Mouse (Mus musculus): ENCODE measurements around the gene Rapgef5. TPM values are rescaled to one million over a fixed set of nuclear protein-coding genes. Genes with fewer than 3 reads are reported as not detected.

The Rapgef5 gene
- polyA plus RNA-seq, 1 experiment from 2014 or later: 2.1 TPM

DNA sequence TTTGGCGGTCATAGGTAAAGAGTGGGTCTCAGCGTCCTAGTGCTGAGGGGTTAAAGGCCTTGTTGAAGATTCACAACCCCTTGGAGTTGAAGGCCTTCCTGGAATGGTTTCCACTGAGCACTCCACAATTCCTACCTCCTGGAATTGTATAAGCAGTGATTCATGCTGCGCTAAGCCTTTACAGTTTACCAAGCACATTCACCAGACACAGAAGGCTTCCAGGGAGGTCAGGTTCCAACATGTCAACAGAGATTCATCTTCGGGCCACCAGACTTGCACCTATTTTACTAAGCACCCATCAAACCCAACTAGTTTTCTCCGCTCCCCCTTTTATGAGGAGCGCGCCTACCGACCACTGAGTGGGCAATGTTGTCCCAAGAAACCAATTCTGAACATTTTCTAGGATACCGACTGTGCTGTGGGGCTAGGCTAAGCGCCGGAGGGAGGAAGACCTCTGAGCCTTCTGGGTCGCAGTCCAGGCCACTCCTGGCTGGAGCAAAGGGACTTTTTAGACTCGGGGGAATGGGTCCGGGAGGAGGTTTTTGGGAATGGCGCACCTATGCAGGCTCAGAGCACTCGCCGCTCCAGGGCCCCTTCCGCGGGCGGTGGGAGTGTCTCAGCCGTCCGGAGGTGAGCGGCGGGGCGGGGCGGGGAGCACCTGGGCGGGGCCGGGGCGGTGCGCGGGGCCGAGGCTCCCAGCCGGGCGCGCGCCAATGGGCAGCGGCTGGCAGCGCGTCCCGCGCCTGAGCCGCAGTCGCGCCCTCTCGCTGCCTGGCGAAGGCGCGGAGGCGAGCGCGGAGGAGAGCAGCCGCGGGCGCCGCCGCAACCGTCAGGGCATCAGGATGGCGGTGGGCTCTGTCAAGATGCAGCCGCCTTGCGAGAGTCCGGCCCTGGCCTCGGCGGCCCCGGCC, 17.2 kb downstream of the Rapgef5 start:
- CTCF ChIA-PET: no interaction called here
- TF ChIP-seq CTCF (IDR thresholded peaks at IDR 0.05): no peak
- POLR2A ChIA-PET: no interaction called here
- peaks cover 23% of the 10 kb centered on the region for H3K27me3 ChIP-seq
- DNase-seq (ENCODE audit: low read depth, low spot score) (no peak), ATAC-seq (peak; percentile 35)
- in situ Hi-C loops (cut with MboI; ENCODE audit: low pct_unique_long_range_greater_than_20kb): no loop called here

DNA sequence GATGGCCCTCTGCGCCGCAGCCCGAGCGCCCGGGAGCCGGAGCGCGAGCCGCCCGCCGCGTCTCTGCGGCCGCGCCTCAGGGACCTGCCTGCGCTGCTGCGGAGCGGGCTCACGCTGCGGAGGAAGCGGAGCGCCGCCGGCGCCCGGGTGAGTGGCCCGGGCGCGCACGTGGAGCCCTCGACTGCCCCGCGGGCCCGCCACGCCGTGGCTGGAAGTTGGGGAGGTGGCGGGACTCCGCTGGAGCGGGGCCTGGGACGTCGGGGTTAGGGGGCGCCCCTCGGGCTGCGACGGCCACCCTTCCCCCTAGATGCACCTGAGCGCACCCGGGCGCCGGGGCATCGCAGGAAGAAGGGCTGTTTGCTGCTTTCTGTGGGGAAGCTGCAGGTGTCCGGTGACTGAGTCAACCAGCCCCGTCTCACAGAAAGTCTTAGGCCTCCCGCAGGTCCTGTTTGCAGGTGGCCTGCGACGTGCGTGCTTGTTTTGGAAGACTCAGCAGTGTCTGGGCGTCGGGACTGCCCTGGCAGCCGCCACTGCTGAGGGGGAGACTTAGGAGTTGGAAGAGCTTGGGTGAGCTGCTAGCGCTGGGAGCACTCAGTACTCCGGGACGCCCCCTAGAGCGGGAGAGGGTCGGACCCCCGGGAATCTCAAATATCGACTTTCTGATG, 17.9 kb downstream of the Rapgef5 start:
- ATAC-seq (peak; percentile 31), DNase-seq (ENCODE audit: low read depth, low spot score) (no peak)
- CTCF ChIA-PET: interaction anchor here (1.0 kb wide), 1 partner anchor 10 kb away, joined by 6 read pairs; no protein-coding TSS in a partner anchor
- in situ Hi-C loops (cut with MboI; ENCODE audit: low pct_unique_long_range_greater_than_20kb): no loop called here
- peaks cover 23% of the 10 kb centered on the region for H3K27me3 ChIP-seq
- POLR2A ChIA-PET: no interaction called here
- no peak for TF ChIP-seq CTCF (IDR thresholded peaks at IDR 0.05)

DNA sequence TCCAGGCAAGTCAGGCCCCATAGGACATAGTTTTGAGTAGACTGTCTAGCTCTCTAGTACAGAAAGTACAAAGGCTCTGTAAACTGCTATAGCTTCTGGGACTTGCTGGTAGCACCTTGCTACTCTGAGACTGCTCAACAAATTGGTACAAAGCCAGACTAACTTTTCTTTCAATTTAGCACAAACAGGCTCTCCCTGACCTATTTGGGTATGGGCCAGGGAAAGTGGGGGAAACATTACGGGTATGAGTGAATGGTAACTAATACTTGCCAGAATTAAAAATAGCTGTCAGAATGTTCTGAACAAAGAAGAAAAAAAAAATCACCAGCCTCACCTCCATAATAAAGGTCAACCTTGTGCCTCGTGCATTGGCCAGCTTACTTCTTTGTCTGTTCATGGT, 24.1 kb downstream of the Rapgef5 start:
- DNase-seq (ENCODE audit: low read depth, low spot score) (no peak), ATAC-seq (no peak)
- peaks cover 11% of the 10 kb centered on the region for H3K27me3 ChIP-seq
- TF ChIP-seq CTCF (IDR thresholded peaks at IDR 0.05): no peak
- POLR2A ChIA-PET: no interaction called here
- in situ Hi-C loops (cut with MboI; ENCODE audit: low pct_unique_long_range_greater_than_20kb): no loop called here
- CTCF ChIA-PET: no interaction called here

DNA sequence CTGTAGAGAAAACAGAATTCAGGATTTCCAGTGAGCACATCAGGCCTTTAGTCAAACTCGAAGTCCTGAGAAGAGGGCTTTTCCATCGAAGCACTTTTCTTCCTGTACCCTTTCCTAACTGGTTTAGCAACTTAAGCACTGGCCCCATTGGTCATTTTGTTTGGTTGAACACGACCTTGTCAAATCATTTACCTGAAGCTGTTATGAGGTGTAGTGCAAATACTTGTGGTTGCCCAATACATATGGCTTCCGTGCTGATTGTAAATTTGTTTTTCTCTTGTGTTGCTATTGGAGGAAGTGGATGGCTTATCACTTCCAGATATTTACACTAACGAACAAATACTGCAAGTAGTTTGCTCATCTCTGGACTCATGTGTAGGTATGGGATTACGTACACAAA, 29.0 kb downstream of the Rapgef5 start:
- ATAC-seq (no peak), DNase-seq (ENCODE audit: low read depth, low spot score) (no peak)
- no peaks in the 10 kb centered on the region for H3K27me3 ChIP-seq
- in situ Hi-C loops (cut with MboI; ENCODE audit: low pct_unique_long_range_greater_than_20kb): no loop called here
- ChIA-PET POLR2A (no interaction called here), CTCF (no interaction called here)
- TF ChIP-seq CTCF (IDR thresholded peaks at IDR 0.05): no peak

DNA sequence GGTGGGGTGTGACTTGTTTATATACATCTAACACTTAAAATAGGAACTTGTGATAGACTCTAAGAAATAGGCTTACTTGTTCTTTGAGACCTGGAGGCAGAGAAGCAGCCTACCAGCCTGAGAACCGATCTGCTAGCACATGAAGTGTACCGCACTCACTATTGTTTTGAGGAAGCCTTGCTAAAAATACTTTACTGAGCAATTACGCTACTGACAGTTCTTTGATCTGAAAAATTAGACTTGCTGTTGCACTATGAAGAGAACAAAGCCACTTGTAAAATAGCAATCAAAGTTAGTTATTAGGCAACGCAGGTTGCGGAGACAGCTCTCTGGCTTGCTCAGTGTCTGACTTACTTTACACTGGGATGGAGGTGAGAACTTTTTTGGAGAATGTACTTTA, 37.1 kb downstream of the Rapgef5 start:
- TF ChIP-seq CTCF (IDR thresholded peaks at IDR 0.05): no peak
- ATAC-seq: no peak
- ChIA-PET CTCF (no interaction called here), POLR2A (no interaction called here)
- H3K27me3 ChIP-seq: no peaks in the 10 kb centered on the region
- in situ Hi-C loops (cut with MboI; ENCODE audit: low pct_unique_long_range_greater_than_20kb): no loop called here
- no peak for DNase-seq (ENCODE audit: low read depth, low spot score)

DNA sequence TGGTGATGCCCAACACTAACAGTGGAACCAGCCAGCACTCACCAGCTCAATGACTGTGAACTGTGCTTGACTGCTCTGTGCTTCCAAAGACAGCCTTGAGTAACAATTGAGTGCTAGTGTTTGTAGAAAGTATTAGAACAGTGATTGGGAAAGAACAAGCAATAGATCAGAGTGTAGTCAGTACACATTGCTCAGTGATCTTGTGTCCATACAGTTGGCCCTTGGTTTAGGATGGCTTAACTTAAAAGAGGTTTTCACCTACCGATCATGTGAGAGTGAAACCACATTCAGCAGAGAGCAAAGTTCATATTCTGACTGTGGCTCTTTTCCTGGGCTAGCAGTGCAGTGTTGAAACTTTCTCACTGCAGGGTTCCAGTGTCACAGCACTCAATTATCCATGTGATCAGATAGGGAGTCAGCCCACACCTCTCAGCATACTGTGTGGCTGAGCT, 38.4 kb downstream of the Rapgef5 start:
- ChIA-PET CTCF (interaction anchor here (1.2 kb wide), 1 partner anchor 15 kb away, joined by 3 read pairs; no protein-coding TSS in a partner anchor), POLR2A (no interaction called here)
- no peak for TF ChIP-seq CTCF (IDR thresholded peaks at IDR 0.05)
- ATAC-seq: no peak
- no peak for DNase-seq (ENCODE audit: low read depth, low spot score)
- H3K27me3 ChIP-seq: no peaks in the 10 kb centered on the region
- in situ Hi-C loops (cut with MboI; ENCODE audit: low pct_unique_long_range_greater_than_20kb): no loop called here

DNA sequence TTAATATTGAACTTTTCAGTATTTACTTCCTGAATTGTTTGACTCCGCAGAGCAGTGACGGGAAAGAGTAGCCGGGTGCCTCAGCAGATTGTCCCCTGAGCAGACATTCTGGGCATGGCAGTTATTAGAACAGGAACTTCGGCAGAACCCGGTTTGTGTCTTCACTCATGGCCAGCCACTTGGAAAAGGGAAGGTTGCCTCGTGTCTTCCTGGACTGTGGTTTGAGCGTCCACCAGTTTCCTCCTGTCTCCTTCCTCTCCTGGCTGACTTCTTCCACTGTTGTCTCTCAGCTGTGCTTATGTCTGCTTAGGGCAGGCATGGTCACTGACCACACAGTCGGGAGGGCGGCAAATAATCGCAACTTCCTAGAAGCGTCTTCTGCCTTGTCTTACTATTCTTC, 44.2 kb downstream of the Rapgef5 start:
- no peak for DNase-seq (ENCODE audit: low read depth, low spot score)
- TF ChIP-seq CTCF (IDR thresholded peaks at IDR 0.05): no peak
- H3K27me3 ChIP-seq: no peaks in the 10 kb centered on the region
- no peak for ATAC-seq
- ChIA-PET POLR2A (no interaction called here), CTCF (no interaction called here)
- in situ Hi-C loops (cut with MboI; ENCODE audit: low pct_unique_long_range_greater_than_20kb): no loop called here

DNA sequence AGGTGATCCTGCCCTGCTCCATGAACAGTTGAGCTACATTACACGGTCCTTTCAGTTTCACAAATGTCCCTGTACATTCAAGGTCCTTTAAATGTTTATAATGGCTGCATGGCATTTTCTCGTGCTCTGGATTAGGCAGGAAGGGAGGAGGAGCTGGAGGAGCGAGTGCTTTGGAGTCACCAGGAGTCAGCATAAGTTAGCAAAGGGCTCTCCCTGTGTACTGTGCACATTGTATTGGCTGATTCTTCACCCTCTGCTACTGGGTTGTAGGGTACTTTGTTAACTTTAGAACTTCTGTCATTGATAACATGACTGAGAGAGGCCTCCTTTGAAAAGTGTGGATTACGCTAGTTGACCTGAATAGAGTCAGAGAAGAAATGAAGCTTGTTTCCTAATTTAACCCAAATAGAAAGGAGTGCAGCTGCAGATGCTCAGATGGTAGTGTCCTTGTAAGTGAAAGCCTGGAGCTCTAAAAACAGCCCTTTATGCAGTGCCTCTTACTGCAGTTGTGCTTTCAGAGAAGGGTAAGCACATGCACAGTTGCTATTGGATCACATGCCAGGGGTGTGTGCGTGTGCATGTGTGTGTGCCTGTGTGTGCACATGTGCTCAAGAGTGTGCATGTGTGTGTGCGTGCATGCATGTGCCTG, 45.3 kb downstream of the Rapgef5 start:
- DNase-seq (ENCODE audit: low read depth, low spot score) (no peak), ATAC-seq (no peak)
- POLR2A ChIA-PET: no interaction called here
- CTCF ChIA-PET: no interaction called here
- TF ChIP-seq CTCF (IDR thresholded peaks at IDR 0.05): no peak
- in situ Hi-C loops (cut with MboI; ENCODE audit: low pct_unique_long_range_greater_than_20kb): no loop called here
- H3K27me3 ChIP-seq: no peaks in the 10 kb centered on the region

DNA sequence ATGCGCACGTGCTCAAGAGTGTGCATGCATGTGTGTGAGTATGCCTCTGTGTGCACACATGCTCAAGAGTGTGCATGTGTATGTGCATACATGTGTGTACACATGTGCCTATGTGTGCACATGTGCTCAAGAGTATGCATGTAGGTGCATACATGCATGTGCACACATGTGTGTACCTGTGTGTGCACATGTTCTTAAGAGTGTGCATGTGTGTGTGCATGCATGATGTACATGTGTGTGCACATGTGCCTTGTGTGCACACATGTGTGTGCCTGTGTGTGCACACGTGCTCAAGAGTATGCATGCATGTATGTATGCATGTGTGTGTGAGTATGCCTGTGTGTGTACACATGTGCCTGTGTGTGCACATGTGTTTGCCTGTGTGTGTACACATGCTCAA, 45.8 kb downstream of the Rapgef5 start:
- ATAC-seq: no peak
- in situ Hi-C loops (cut with MboI; ENCODE audit: low pct_unique_long_range_greater_than_20kb): no loop called here

DNA sequence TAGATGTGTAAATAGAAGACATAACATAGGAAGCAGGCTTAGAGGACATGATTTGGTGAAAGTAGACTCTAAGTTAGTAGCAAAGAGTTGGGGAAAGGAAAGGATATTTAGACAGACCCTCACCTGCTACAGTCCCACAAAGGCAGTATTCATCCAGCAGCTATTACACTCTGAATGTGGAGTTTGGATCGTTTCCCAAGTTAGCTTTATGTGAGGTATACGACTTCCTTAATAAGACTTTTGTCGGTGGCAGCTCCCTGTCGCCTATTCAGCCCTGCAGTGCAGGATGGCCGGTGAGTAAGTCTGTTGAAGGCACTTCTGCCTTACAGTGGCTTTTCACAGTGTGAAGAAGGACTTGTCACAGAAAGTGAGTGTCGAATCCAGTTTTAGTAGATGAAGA, 47.6 kb downstream of the Rapgef5 start:
- no peak for TF ChIP-seq CTCF (IDR thresholded peaks at IDR 0.05)
- ChIA-PET POLR2A (no interaction called here), CTCF (no interaction called here)
- in situ Hi-C loops (cut with MboI; ENCODE audit: low pct_unique_long_range_greater_than_20kb): no loop called here
- no peaks in the 10 kb centered on the region for H3K27me3 ChIP-seq
- no peak for DNase-seq (ENCODE audit: low read depth, low spot score)
- ATAC-seq: no peak

More for the DNA sequence above, 45.8 kb downstream of the Rapgef5 start:
- no peaks in the 10 kb centered on the region for H3K27me3 ChIP-seq
- ChIA-PET CTCF (no interaction called here), POLR2A (no interaction called here)
- TF ChIP-seq CTCF (IDR thresholded peaks at IDR 0.05): no peak
- no peak for DNase-seq (ENCODE audit: low read depth, low spot score)

DNA sequence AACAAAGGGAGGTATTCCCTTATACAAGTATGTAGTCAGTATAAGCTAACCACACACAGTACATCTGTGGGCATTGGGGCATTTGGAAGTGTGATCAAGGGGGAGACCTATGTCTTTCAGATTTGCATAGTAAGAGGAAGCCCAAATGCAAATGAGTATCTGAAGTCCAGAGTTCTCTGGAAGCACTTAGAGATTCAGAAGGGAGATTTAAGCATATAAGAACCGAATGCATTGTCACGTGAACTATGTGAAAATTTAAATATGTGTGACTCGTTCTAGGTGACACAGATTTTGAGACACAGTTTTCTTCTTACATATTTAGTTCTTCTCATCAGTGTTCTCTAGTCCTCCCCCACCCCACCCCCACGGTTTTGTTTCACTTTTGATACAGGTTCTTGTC, 50.0 kb downstream of the Rapgef5 start:
- ATAC-seq: no peak
- no peaks in the 10 kb centered on the region for H3K27me3 ChIP-seq
- DNase-seq (ENCODE audit: low read depth, low spot score): no peak
- ChIA-PET POLR2A (no interaction called here), CTCF (interaction anchor here (0.7 kb wide), 1 partner anchor 131 kb away, joined by 4 read pairs; no protein-coding TSS in a partner anchor)
- TF ChIP-seq CTCF (IDR thresholded peaks at IDR 0.05): no peak
- in situ Hi-C loops (cut with MboI; ENCODE audit: low pct_unique_long_range_greater_than_20kb): no loop called here
